Mouse (Mus musculus) lung, postnatal 0 days (tissue): ENCODE measurements around the gene Gab1.

Experiments used
- CTCF ChIP-seq: IDR thresholded peaks from 2 replicates; pipeline ENCODE4 v1.5.1; 2016; ENCODE audit warnings: antibody characterized with exemption, mild to moderate bottlenecking
- EP300 ChIP-seq: IDR thresholded peaks from 2 replicates; pipeline ENCODE4 v1.6.1; 2016; ENCODE audit warnings: antibody characterized with exemption, mild to moderate bottlenecking, control low read depth

DNA sequence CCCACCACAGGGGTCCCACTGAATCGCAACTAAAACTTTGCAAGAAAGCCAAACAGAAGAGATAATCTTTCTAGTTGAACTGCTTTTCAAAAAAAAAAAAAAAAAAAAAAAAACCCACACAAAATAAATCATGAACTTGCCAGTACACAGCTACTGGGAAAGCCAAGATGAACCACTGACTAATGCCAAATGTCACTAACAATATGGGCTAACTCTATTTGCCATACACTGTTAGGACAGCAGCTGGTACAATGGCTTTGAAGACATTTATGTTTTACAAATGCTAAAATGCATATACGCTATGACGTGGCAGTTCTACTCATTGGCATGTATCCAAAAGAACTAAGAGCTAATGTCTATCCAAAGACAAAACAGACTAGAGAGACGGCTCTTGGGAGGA lies 84.2 kb downstream of the Gab1 start:
- TF ChIP-seq CTCF (no peak), EP300 (no peak)
